Mouse (Mus musculus): ENCODE data around the gene Fndc8. TPM values are rescaled to one million over a fixed set of nuclear protein-coding genes. Genes with fewer than 3 reads are reported as not detected.

Fndc8 gene
- polyA plus RNA-seq, 1 experiment: 0.36 TPM

DNA sequence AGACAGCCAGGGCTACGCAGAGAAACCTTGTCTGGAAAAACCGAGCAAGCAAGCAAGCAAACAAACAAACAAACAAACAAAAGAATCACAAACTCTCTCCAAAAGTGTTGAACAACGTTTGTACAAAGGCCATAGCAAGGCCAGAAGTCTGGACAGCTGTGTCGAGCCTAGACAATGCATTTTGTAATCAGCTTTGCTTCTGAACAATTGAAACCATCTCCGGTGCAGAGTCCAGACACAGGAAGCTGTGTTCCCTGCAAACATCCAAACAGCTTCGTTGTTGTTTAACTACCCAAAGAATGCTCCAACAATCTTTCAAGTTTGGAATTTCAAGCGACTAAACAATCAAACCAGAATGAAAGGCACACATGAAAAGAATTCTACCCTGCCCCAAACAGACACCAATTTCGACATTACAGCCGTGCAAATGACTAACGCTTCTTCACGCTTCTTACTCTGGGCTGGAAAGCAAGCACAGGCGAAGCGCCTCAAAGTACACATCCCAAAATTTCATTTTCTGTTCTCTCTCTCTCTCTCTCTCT lies 34.5 kb upstream of the Fndc8 start:
- Histone ChIP-seq H3K36me3 (ENCODE audit: control insufficient read depth, insufficient read depth, low read length) (no peaks in the 10 kb centered on the region), H3K27ac (ENCODE audit: control insufficient read depth, insufficient read depth, low read length) (no peak overlapping the region), H3K4me3 (ENCODE audit: control insufficient read depth, insufficient read depth, low read length) (no peak overlapping the region), H3K4me1 (replicated peaks; ENCODE audit: control insufficient read depth, insufficient read depth, low read length) (peaks cover 6% of the 10 kb centered on the region), H3K27me3 (ENCODE audit: control insufficient read depth, insufficient read depth, low read length) (no peaks in the 10 kb centered on the region)
- WGBS: 91% methylated on average over 13 of the region's 13 CpGs
- DNase-seq: no peak
- TF ChIP-seq CTCF (IDR thresholded peaks at IDR 0.05; ENCODE audit: borderline replicate concordance, control insufficient read depth, extremely low read depth, insufficient read depth, low read length, poor library complexity) (no peak), POLR2A (IDR thresholded peaks at IDR 0.05; ENCODE audit: control insufficient read depth, extremely low read depth, insufficient read depth, low read length, poor library complexity) (no peak)

DNA sequence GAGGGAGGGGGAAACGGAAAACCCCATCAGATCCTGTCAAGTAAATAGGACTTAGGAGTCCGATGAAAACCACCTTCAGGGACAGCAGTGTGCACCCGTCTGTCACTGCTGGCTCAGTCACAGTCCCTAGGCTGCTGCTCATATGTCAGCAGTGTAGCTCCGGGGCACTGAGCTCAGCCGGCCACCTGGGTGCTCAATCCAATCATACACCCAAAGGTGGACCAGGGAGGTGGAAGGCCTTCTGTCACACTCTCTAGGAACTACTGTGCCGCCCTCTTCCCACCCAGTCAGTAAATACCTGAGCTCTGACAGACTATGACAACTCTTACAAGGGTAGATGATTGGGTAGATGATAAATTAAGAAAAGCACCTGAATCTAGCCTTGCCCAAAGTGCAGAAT lies 31.2 kb upstream of the Fndc8 start:
- Histone ChIP-seq H3K4me1 (replicated peaks; ENCODE audit: control insufficient read depth, insufficient read depth, low read length) (peaks cover 6% of the 10 kb centered on the region), H3K36me3 (ENCODE audit: control insufficient read depth, insufficient read depth, low read length) (no peaks in the 10 kb centered on the region), H3K27ac (ENCODE audit: control insufficient read depth, insufficient read depth, low read length) (no peak overlapping the region; the same call in 1 of the 2 replicates), H3K4me3 (ENCODE audit: control insufficient read depth, insufficient read depth, low read length) (no peak overlapping the region), H3K27me3 (ENCODE audit: control insufficient read depth, insufficient read depth, low read length) (no peaks in the 10 kb centered on the region)
- DNase-seq: no peak
- 7% methylated on average over 6 of the region's 6 CpGs for WGBS
- TF ChIP-seq CTCF (IDR thresholded peaks at IDR 0.05; ENCODE audit: borderline replicate concordance, control insufficient read depth, extremely low read depth, insufficient read depth, low read length, poor library complexity): no peak
- no peak for TF ChIP-seq POLR2A (IDR thresholded peaks at IDR 0.05; ENCODE audit: control insufficient read depth, extremely low read depth, insufficient read depth, low read length, poor library complexity)

DNA sequence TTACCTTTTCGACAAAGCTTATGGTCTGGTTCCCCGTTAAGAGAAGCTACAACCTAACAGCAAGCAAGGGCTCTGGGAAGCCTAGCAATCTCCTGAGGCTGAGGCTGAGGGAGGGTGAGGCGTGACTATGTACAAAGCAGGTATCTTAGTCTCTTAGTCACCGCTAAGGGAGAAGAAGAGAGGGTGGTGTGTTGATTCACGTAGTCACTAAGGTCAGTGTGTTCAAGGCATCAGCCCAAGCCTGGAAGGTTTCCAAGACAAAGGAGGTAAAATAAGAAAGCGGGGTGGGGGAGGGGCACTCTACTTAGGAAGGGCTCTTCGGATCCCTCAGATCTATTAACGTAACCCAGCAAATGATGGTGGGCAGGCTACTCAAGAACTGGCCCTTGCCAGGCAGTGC lies 30.4 kb upstream of the Fndc8 start:
- peaks cover 6% of the 10 kb centered on the region for H3K4me1 ChIP-seq (replicated peaks; ENCODE audit: control insufficient read depth, insufficient read depth, low read length)
- TF ChIP-seq CTCF (IDR thresholded peaks at IDR 0.05; ENCODE audit: borderline replicate concordance, control insufficient read depth, extremely low read depth, insufficient read depth, low read length, poor library complexity): no peak
- TF ChIP-seq POLR2A (IDR thresholded peaks at IDR 0.05; ENCODE audit: control insufficient read depth, extremely low read depth, insufficient read depth, low read length, poor library complexity): no peak
- WGBS: 88% methylated on average over 8 of the region's 8 CpGs
- H3K4me3 ChIP-seq (ENCODE audit: control insufficient read depth, insufficient read depth, low read length): no peak overlapping the region
- no peak overlapping the region for H3K27ac ChIP-seq (ENCODE audit: control insufficient read depth, insufficient read depth, low read length)
- no peak for DNase-seq
- no peaks in the 10 kb centered on the region for H3K27me3 ChIP-seq (ENCODE audit: control insufficient read depth, insufficient read depth, low read length)
- no peaks in the 10 kb centered on the region for H3K36me3 ChIP-seq (ENCODE audit: control insufficient read depth, insufficient read depth, low read length)

DNA sequence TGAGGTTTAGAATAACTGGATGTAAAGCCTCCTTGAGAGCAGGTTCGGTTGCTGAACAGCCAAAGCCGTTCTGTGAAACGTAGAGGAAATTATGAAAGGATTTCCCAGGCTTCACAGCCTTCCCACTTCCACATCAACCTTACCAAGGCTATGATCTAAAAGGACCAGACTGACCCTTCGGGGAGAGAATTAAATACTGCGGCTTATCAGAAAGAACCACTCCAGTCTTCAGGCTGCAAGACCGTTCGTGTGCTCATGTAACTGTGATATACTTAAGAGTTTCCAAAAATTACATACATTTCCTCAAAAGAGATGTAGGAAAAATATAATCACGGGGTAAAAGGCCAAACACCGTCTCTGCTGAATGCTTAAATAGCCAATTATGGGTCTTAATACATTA lies 29.3 kb upstream of the Fndc8 start:
- H3K36me3 ChIP-seq (ENCODE audit: control insufficient read depth, insufficient read depth, low read length): no peaks in the 10 kb centered on the region
- no peaks in the 10 kb centered on the region for H3K27me3 ChIP-seq (ENCODE audit: control insufficient read depth, insufficient read depth, low read length)
- TF ChIP-seq CTCF (IDR thresholded peaks at IDR 0.05; ENCODE audit: borderline replicate concordance, control insufficient read depth, extremely low read depth, insufficient read depth, low read length, poor library complexity): no peak
- no peak for TF ChIP-seq POLR2A (IDR thresholded peaks at IDR 0.05; ENCODE audit: control insufficient read depth, extremely low read depth, insufficient read depth, low read length, poor library complexity)
- peaks cover 6% of the 10 kb centered on the region for H3K4me1 ChIP-seq (replicated peaks; ENCODE audit: control insufficient read depth, insufficient read depth, low read length)
- 97% methylated on average over 9 of the region's 9 CpGs for WGBS
- DNase-seq: no peak
- no peak overlapping the region for H3K27ac ChIP-seq (ENCODE audit: control insufficient read depth, insufficient read depth, low read length)
- H3K4me3 ChIP-seq (ENCODE audit: control insufficient read depth, insufficient read depth, low read length): no peak overlapping the region

DNA sequence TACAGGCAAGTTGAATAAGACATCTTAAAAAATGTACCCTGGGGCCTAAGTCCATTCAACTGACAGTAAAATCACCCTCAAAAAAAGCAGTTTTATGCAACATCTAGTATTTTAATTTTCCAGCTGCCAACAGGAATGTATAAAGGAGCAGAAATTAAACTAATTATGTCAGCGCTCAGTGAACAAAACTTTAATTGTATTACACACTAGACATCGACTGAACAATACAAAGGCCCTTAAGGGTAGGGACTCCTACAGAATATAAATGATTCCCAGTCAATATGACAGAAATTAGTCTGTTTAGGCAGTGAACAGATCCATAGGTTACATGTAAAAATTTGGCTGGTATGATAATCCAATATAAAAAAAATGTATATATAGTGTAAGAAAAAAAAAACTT lies 28.9 kb upstream of the Fndc8 start:
- Histone ChIP-seq H3K4me1 (replicated peaks; ENCODE audit: control insufficient read depth, insufficient read depth, low read length) (peaks cover 6% of the 10 kb centered on the region), H3K27me3 (ENCODE audit: control insufficient read depth, insufficient read depth, low read length) (no peaks in the 10 kb centered on the region), H3K4me3 (ENCODE audit: control insufficient read depth, insufficient read depth, low read length) (no peak overlapping the region), H3K36me3 (ENCODE audit: control insufficient read depth, insufficient read depth, low read length) (no peaks in the 10 kb centered on the region), H3K27ac (ENCODE audit: control insufficient read depth, insufficient read depth, low read length) (no peak overlapping the region)
- WGBS: 97% methylated on average over 2 of the region's 2 CpGs
- TF ChIP-seq POLR2A (IDR thresholded peaks at IDR 0.05; ENCODE audit: control insufficient read depth, extremely low read depth, insufficient read depth, low read length, poor library complexity) (no peak), CTCF (IDR thresholded peaks at IDR 0.05; ENCODE audit: borderline replicate concordance, control insufficient read depth, extremely low read depth, insufficient read depth, low read length, poor library complexity) (no peak)
- no peak for DNase-seq

DNA sequence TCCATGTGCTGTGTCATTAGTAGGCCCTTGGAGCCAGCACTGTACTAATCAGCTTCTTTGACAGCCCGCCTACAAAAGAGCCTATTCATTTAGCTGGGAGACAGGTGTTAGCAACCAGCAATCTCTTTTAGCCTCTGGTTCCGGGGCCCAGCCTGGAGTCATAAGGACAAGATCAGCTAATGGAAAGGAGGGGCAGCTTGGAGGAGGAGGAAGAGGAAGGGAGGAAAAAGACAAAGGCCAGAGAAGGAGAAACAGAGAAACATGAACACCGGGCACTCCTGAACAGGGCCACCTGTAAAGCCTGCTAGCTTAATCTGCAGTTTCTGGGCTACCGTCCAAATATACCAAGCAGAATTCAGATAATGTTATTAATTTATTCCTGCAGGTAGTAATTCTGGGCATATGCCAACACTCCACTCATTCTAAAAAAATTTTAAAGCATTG lies 28.4 kb upstream of the Fndc8 start:
- no peak overlapping the region for H3K27ac ChIP-seq (ENCODE audit: control insufficient read depth, insufficient read depth, low read length)
- WGBS: 93% methylated on average over 4 of the region's 4 CpGs
- no peaks in the 10 kb centered on the region for H3K27me3 ChIP-seq (ENCODE audit: control insufficient read depth, insufficient read depth, low read length)
- H3K4me1 ChIP-seq (replicated peaks; ENCODE audit: control insufficient read depth, insufficient read depth, low read length): peaks cover 6% of the 10 kb centered on the region
- no peak for DNase-seq
- no peaks in the 10 kb centered on the region for H3K36me3 ChIP-seq (ENCODE audit: control insufficient read depth, insufficient read depth, low read length)
- no peak overlapping the region for H3K4me3 ChIP-seq (ENCODE audit: control insufficient read depth, insufficient read depth, low read length)
- TF ChIP-seq CTCF (IDR thresholded peaks at IDR 0.05; ENCODE audit: borderline replicate concordance, control insufficient read depth, extremely low read depth, insufficient read depth, low read length, poor library complexity) (no peak), POLR2A (IDR thresholded peaks at IDR 0.05; ENCODE audit: control insufficient read depth, extremely low read depth, insufficient read depth, low read length, poor library complexity) (no peak)

DNA sequence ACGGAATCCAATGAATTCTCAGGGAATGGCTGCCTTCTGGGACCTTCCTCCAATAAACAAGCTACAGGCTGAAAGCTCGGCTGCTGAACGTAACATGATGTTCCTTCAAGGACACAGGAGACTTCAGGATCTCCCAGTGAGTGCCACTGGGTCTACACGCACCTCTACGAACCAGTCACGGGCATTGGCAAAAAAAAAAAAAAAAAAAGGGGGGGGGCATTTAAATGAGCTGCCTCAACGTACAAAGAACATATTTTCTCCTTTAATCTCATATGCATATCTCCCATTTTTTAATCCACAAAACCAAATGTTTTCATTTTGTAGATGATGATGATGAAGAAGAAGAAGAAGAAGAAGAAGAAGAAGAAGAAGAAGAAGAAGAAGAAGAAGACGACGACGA lies 26.0 kb upstream of the Fndc8 start:
- no peaks in the 10 kb centered on the region for H3K27me3 ChIP-seq (ENCODE audit: control insufficient read depth, insufficient read depth, low read length)
- H3K27ac ChIP-seq (ENCODE audit: control insufficient read depth, insufficient read depth, low read length): no peak overlapping the region
- WGBS: 92% methylated on average over 10 of the region's 10 CpGs
- no peak overlapping the region for H3K4me3 ChIP-seq (ENCODE audit: control insufficient read depth, insufficient read depth, low read length)
- H3K36me3 ChIP-seq (ENCODE audit: control insufficient read depth, insufficient read depth, low read length): no peaks in the 10 kb centered on the region
- DNase-seq: no peak
- peaks cover 7% of the 10 kb centered on the region for H3K4me1 ChIP-seq (replicated peaks; ENCODE audit: control insufficient read depth, insufficient read depth, low read length)
- no peak for TF ChIP-seq POLR2A (IDR thresholded peaks at IDR 0.05; ENCODE audit: control insufficient read depth, extremely low read depth, insufficient read depth, low read length, poor library complexity)

All from thymus, adult 2 months (tissue).